Mouse (Mus musculus): ENCODE results near the gene Mrpl52. TPM values are rescaled to one million over a fixed set of nuclear protein-coding genes. Genes with fewer than 3 reads are reported as not detected.

The Mrpl52 gene
- polyA plus RNA-seq, 1 experiment from 2014 or later: 226 TPM

Other genes with a start within 250 kb of the Mrpl52 start
- 391 and 412 TPM in 2 replicates for gene Dad1, start 172.8 kb upstream of the Mrpl52 start, polyA plus RNA-seq (2015; fragmentation: Nextera tagmentation; extraction: Ambion mirVana)
- gene Abhd4, start 172.7 kb upstream of the Mrpl52 start, polyA plus RNA-seq (2015; fragmentation: Nextera tagmentation; extraction: Ambion mirVana): 85.8 and 87.0 TPM in 2 replicates
- gene Olfr49, start 142.0 kb upstream of the Mrpl52 start, polyA plus RNA-seq (2015; fragmentation: Nextera tagmentation; extraction: Ambion mirVana): not detected in 2 replicates
- 49.4 and 56.6 TPM in 2 replicates for gene Oxa1l, start 66.1 kb upstream of the Mrpl52 start, polyA plus RNA-seq (2015; fragmentation: Nextera tagmentation; extraction: Ambion mirVana)
- 9.6 and 10.8 TPM in 2 replicates for gene Slc7a7, start 9.1 kb upstream of the Mrpl52 start, polyA plus RNA-seq (2015; fragmentation: Nextera tagmentation; extraction: Ambion mirVana)
- 97.4 and 98.7 TPM in 2 replicates for gene Mmp14, start 4.7 kb downstream of the Mrpl52 start, polyA plus RNA-seq (2015; fragmentation: Nextera tagmentation; extraction: Ambion mirVana)
- gene Lrp10, start 37.2 kb downstream of the Mrpl52 start, polyA plus RNA-seq (2015; fragmentation: Nextera tagmentation; extraction: Ambion mirVana): 42.1 and 42.2 TPM in 2 replicates
- 1.6 and 2.0 TPM in 2 replicates for gene Rem2, start 49.2 kb downstream of the Mrpl52 start, polyA plus RNA-seq (2015; fragmentation: Nextera tagmentation; extraction: Ambion mirVana)
- gene Prmt5, start 90.6 kb downstream of the Mrpl52 start, polyA plus RNA-seq (2015; fragmentation: Nextera tagmentation; extraction: Ambion mirVana): 58.5 and 64.5 TPM in 2 replicates
- 42.0 and 43.5 TPM in 2 replicates for gene Haus4, start 127.7 kb downstream of the Mrpl52 start, polyA plus RNA-seq (2015; fragmentation: Nextera tagmentation; extraction: Ambion mirVana)
- 28.1 and 29.6 TPM in 2 replicates for gene Ajuba, start 150.6 kb downstream of the Mrpl52 start, polyA plus RNA-seq (2015; fragmentation: Nextera tagmentation; extraction: Ambion mirVana)
- gene 4931414P19Rik, start 179.1 kb downstream of the Mrpl52 start, polyA plus RNA-seq (2015; fragmentation: Nextera tagmentation; extraction: Ambion mirVana): 5.8 and 6.0 TPM in 2 replicates
- gene Psmb5, start 191.1 kb downstream of the Mrpl52 start, polyA plus RNA-seq (2015; fragmentation: Nextera tagmentation; extraction: Ambion mirVana): 323 and 363 TPM in 2 replicates
- 0.23 and 0.68 TPM in 2 replicates for gene Psmb11, start 194.5 kb downstream of the Mrpl52 start, polyA plus RNA-seq (2015; fragmentation: Nextera tagmentation; extraction: Ambion mirVana)
- gene Gm17606, start 214.0 kb downstream of the Mrpl52 start, polyA plus RNA-seq (2015; fragmentation: Nextera tagmentation; extraction: Ambion mirVana): not detected in 2 replicates
- 1.7 and 2.1 TPM in 2 replicates for gene Cdh24, start 214.5 kb downstream of the Mrpl52 start, polyA plus RNA-seq (2015; fragmentation: Nextera tagmentation; extraction: Ambion mirVana)

All from heart, embryonic 13.5 days (tissue).